In the genomic region with DNA sequence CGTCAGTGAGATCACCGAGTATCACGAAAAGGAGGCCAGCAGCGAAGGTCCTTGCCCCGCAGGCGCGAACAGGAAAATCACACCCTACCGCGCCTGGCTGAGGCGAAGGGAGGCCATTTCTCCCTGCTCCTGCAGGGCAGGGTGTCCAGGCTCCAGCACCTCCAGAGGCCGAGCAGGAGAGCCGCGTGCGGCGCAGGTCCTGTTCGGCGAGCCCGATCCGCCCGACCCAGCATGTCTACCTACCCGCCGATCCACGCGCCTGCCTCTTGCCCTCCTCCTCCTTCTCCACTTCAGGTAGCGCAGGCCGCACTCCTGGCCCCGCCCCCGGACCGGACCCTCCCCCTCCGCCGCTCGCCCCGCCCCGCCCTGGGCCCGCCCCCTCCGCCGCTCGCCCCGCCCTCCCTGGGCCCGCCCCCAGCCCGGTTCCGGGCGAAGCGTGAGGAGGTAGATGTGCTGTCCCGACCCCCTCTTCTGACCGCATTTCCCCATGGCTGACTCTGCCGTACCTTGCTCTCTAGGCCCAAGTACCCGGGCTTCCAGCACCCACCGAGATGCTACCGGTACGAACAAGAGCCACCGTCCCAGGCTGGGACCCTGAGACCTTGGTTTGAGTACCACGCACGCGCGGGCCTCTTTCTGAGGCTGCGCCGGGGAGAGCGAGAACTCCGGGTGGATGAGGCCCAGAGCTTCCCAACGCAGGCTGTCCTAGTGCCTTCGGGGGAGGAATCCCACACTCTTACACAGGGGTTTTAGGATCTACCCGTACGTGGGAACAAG, we compare ENCODE assay signal across 8 mouse cellular contexts. TPM values are rescaled to one million over a fixed set of nuclear protein-coding genes. Genes with fewer than 3 reads are reported as not detected.
A peak's percentile ranks its signal among the peaks of the same experiment; 100 is the strongest.
DNase-seq lines count a peak whose midpoint lies in the region; ATAC-seq and TF ChIP-seq lines count a peak whose summit lies in the region.

TSS of gene Rpap2 (plus strand) at position 73 of the 777 bp plus-strand sequence.
TSS of gene Glmn (minus strand) at position 588 of the 777 bp plus-strand sequence.

- H3K36me3 ChIP-seq in C2C12 (ENCODE audit: control insufficient read depth, insufficient read depth): peaks cover 12% of the 10 kb centered on the region
- peaks cover 5% of the 10 kb centered on the region for H3K36me3 ChIP-seq in erythroblast, embryonic 14.5 days (ENCODE audit: control insufficient read depth)
- H3K36me3 ChIP-seq in heart, embryonic 11.5 days (ENCODE audit: control insufficient read depth, insufficient read depth, low read length): peaks cover 5% of the 10 kb centered on the region
- H3K36me3 ChIP-seq in kidney, embryonic 16.5 days (ENCODE audit: insufficient read depth, low read length): peaks cover 20% of the 10 kb centered on the region
- H3K36me3 ChIP-seq in liver, adult 2 months (ENCODE audit: control insufficient read depth, insufficient read depth, low read length): peaks cover 10% of the 10 kb centered on the region
- H3K36me3 ChIP-seq in myocyte (ENCODE audit: control insufficient read depth, insufficient read depth): peaks cover 5% of the 10 kb centered on the region
- H3K36me3 ChIP-seq in splenic B cell, adult 2 months (ENCODE audit: control insufficient read depth, insufficient read depth, low read length, poor library complexity, severe bottlenecking): peaks cover under 1% of the 10 kb centered on the region

- no peak for TF ChIP-seq CTCF in C2C12 (IDR thresholded peaks at IDR 0.05; ENCODE audit: control insufficient read depth, insufficient read depth, insufficient read length)
- no peak for TF ChIP-seq CTCF in brain, embryonic 14.5 days (IDR thresholded peaks at IDR 0.05; ENCODE audit: borderline replicate concordance, extremely low read depth, insufficient read depth, insufficient read length)
- TF ChIP-seq CTCF in liver, adult 2 months (IDR thresholded peaks at IDR 0.05; ENCODE audit: low read depth, low read length): no peak

- peak; percentile 95 for DNase-seq in brain, embryonic 14.5 days (ENCODE audit: low read depth)
- DNase-seq in liver, adult 2 months (ENCODE audit: extremely low read depth, low read depth, low spot score): peak; percentile 73
- DNase-seq in splenic B cell, adult 2 months (ENCODE audit: low read depth, low spot score): peak; percentile 82

- H3ac ChIP-seq in C2C12 (ENCODE audit: control insufficient read depth, insufficient read length, low read depth) (peak within 1 kb of the TSS; percentile 71), myocyte (ENCODE audit: control insufficient read depth, insufficient read length) (peak within 1 kb of the TSS; percentile 94)

- peak within 1 kb of the TSS; percentile 81 for H3K9ac ChIP-seq in heart, embryonic 11.5 days (ENCODE audit: low read depth, low read length)
- H3K9ac ChIP-seq in kidney, embryonic 16.5 days (replicated peaks; ENCODE audit: low read length): peak within 1 kb of the TSS; percentile 91
- peak within 1 kb of the TSS; percentile 87 for H3K9ac ChIP-seq in liver, adult 2 months (ENCODE audit: low read depth, low read length)

- no peaks in the 10 kb centered on the region for H3K79me3 ChIP-seq in C2C12 (ENCODE audit: low read depth)

- WGBS in heart, embryonic 11.5 days (ENCODE audit: insufficient replicate concordance): under 1% methylated on average over 58 of the region's 64 CpGs
- under 1% methylated on average over 43 of the region's 64 CpGs for WGBS in kidney, embryonic 16.5 days
- under 1% methylated on average over 44 of the region's 64 CpGs for WGBS in liver, adult 2 months

- H3K4me3 ChIP-seq in C2C12 (ENCODE audit: insufficient read depth, poor library complexity, severe bottlenecking) (peak within 1 kb of the TSS; percentile 57), myocyte (peak within 1 kb of the TSS; percentile 87)
- H3K4me3 ChIP-seq in erythroblast, embryonic 14.5 days (replicated peaks): peak within 1 kb of the TSS; percentile 66
- H3K4me3 ChIP-seq in heart, embryonic 11.5 days (ENCODE audit: low read depth, low read length): peak within 1 kb of the TSS; percentile 50
- peak within 1 kb of the TSS; percentile 83 for H3K4me3 ChIP-seq in kidney, embryonic 16.5 days (ENCODE audit: low read length)
- peak within 1 kb of the TSS; percentile 98 for H3K4me3 ChIP-seq in liver, adult 2 months (ENCODE audit: insufficient read depth, low read depth, low read length)

- peak within 1 kb of the TSS; percentile 47 for H3K27ac ChIP-seq in heart, embryonic 11.5 days (ENCODE audit: low read depth, low read length)
- H3K27ac ChIP-seq in kidney, embryonic 16.5 days (ENCODE audit: low read length): peak within 1 kb of the TSS; percentile 91
- peak within 1 kb of the TSS; percentile 87 for H3K27ac ChIP-seq in liver, adult 2 months (replicated peaks; ENCODE audit: insufficient read depth, low read depth, low read length)

- H3K4me1 ChIP-seq in erythroblast, embryonic 14.5 days (ENCODE audit: control insufficient read depth): peaks cover 21% of the 10 kb centered on the region
- no peaks in the 10 kb centered on the region for H3K4me1 ChIP-seq in heart, embryonic 11.5 days (ENCODE audit: control insufficient read depth, insufficient read depth, low read length)
- H3K4me1 ChIP-seq in kidney, embryonic 16.5 days (ENCODE audit: insufficient read depth, low read length): peaks cover 5% of the 10 kb centered on the region; the same call in 1 of the 2 replicates
- H3K4me1 ChIP-seq in liver, adult 2 months (ENCODE audit: control insufficient read depth, insufficient read depth, low read length): no peaks in the 10 kb centered on the region

- H3K79me2 ChIP-seq in C2C12 (ENCODE audit: control insufficient read depth, insufficient read depth): peaks cover 20% of the 10 kb centered on the region
- no peaks in the 10 kb centered on the region for H3K79me2 ChIP-seq in liver, adult 2 months (ENCODE audit: control insufficient read depth, insufficient read depth, low read length)
- H3K79me2 ChIP-seq in myocyte (ENCODE audit: control insufficient read depth, insufficient read depth): no peaks in the 10 kb centered on the region

- ATAC-seq in heart, embryonic 11.5 days (replicated peaks; ENCODE audit: insufficient number of reproducible peaks, low FRiP score, low TSS enrichment): peak; percentile 96
- ATAC-seq in kidney, embryonic 16.5 days (ENCODE audit: low FRiP score, low TSS enrichment): peak; percentile 97

- peak; percentile 56; the same call in 1 of the 2 replicates for TF ChIP-seq POLR2A in brain, embryonic 14.5 days (IDR thresholded peaks at IDR 0.05; ENCODE audit: borderline replicate concordance, extremely low read depth, insufficient read depth, insufficient read length, poor library complexity, severe bottlenecking)
- TF ChIP-seq POLR2A in liver, adult 2 months (IDR thresholded peaks at IDR 0.05; ENCODE audit: extremely low read depth, insufficient read depth, low read length): peak; percentile 58
- peak; percentile 81 for TF ChIP-seq POLR2A in myocyte (IDR thresholded peaks at IDR 0.05; ENCODE audit: insufficient read length, low read depth)

- no peaks in the 10 kb centered on the region for H3K9me3 ChIP-seq in erythroblast, embryonic 14.5 days (ENCODE audit: control insufficient read depth, low read length)
- no peaks in the 10 kb centered on the region for H3K9me3 ChIP-seq in heart, embryonic 11.5 days (replicated peaks; ENCODE audit: control insufficient read depth, low read length)
- H3K9me3 ChIP-seq in kidney, embryonic 16.5 days (ENCODE audit: low read length): no peaks in the 10 kb centered on the region

- H3K4me2 ChIP-seq in heart, embryonic 11.5 days: peak within 1 kb of the TSS; percentile 80
- peak within 1 kb of the TSS; percentile 76 for H3K4me2 ChIP-seq in kidney, embryonic 16.5 days (replicated peaks; ENCODE audit: low read depth, low read length)
- H3K4me2 ChIP-seq in myocyte (ENCODE audit: low read depth): peak within 1 kb of the TSS; percentile 85

- no peaks in the 10 kb centered on the region for H3K27me3 ChIP-seq in C2C12 (ENCODE audit: control insufficient read depth, insufficient read depth, insufficient read length)
- no peaks in the 10 kb centered on the region for H3K27me3 ChIP-seq in erythroblast, embryonic 14.5 days (ENCODE audit: control insufficient read depth)
- no peaks in the 10 kb centered on the region for H3K27me3 ChIP-seq in heart, embryonic 11.5 days (ENCODE audit: control insufficient read depth, insufficient read depth, low read length)
- no peaks in the 10 kb centered on the region for H3K27me3 ChIP-seq in kidney, embryonic 16.5 days (ENCODE audit: insufficient read depth, low read length)
- no peaks in the 10 kb centered on the region for H3K27me3 ChIP-seq in liver, adult 2 months (ENCODE audit: control insufficient read depth, insufficient read depth, low read length)
- no peaks in the 10 kb centered on the region for H3K27me3 ChIP-seq in myocyte (ENCODE audit: control insufficient read depth, insufficient read depth, insufficient read length)
- H3K27me3 ChIP-seq in splenic B cell, adult 2 months (ENCODE audit: control insufficient read depth, insufficient read depth, low read length, poor library complexity, severe bottlenecking): no peaks in the 10 kb centered on the region

TF ChIP-seq in C2C12, 6 proteins besides CTCF, POLR2A, EP300 and RAD21 (continues in another document):
- TF ChIP-seq MYOD1 (IDR thresholded peaks at IDR 0.05; ENCODE audit: control insufficient read depth, insufficient read length, low read depth): no peak
- no peak for TF ChIP-seq USF1 (IDR thresholded peaks at IDR 0.05; ENCODE audit: low read depth)
- TF ChIP-seq CEBPB (IDR thresholded peaks at IDR 0.05; ENCODE audit: low read depth): no peak

TF ChIP-seq in myocyte, 11 proteins besides CTCF, POLR2A, EP300 and RAD21:
- peak; percentile 79 for TF ChIP-seq POLR2AphosphoS2 (IDR thresholded peaks at IDR 0.05; ENCODE audit: insufficient read length, low read depth)
- TF ChIP-seq E2F4 (IDR thresholded peaks at IDR 0.05; ENCODE audit: insufficient read depth): no peak

RNA-seq across cellular contexts. Expression of gene Rpap2, which starts in this region (rescaled TPM):
- polyA plus RNA-seq in C2C12 (2012; fragmentation: generic; extraction: Trizol) (7.2 TPM), myocyte (2012; fragmentation: generic; extraction: Trizol) (9.7 TPM)
- polyA plus RNA-seq in brain, embryonic 14.5 days (2012; rRNA removed): 11.5 and 12.3 TPM in 2 replicates
- 0.03 and 0.10 TPM in 2 replicates for polyA plus RNA-seq in erythroblast, embryonic 14.5 days (2012)
- polyA plus RNA-seq in heart, embryonic 11.5 days (2014; fragmentation: Nextera tagmentation; extraction: Ambion mirVana): 12.8 and 16.6 TPM in 2 replicates
- 17.2 and 18.6 TPM in 2 replicates for polyA plus RNA-seq in kidney, embryonic 16.5 days (2015; fragmentation: Nextera tagmentation; extraction: Ambion mirVana)
- total RNA-seq in liver, adult 2 months (2014; rRNA removed): 9.1 and 11.6 TPM in 2 replicates
- 2.6 and 2.9 TPM in 2 replicates for polyA plus RNA-seq in liver, adult 2 months (2012; rRNA removed)

RNA-seq across cellular contexts. Expression of gene Glmn, which starts in this region (rescaled TPM):
- polyA plus RNA-seq in C2C12 (2012; fragmentation: generic; extraction: Trizol): 3.5 TPM
- polyA plus RNA-seq in brain, embryonic 14.5 days (2012; rRNA removed): 16.0 and 18.3 TPM in 2 replicates
- 0.13 and 0.14 TPM in 2 replicates for polyA plus RNA-seq in erythroblast, embryonic 14.5 days (2012)
- polyA plus RNA-seq in heart, embryonic 11.5 days (2014; fragmentation: Nextera tagmentation; extraction: Ambion mirVana): 27.9 and 29.7 TPM in 2 replicates
- polyA plus RNA-seq in kidney, embryonic 16.5 days (2015; fragmentation: Nextera tagmentation; extraction: Ambion mirVana): 25.7 and 25.8 TPM in 2 replicates
- total RNA-seq in liver, adult 2 months (2014; rRNA removed): 3.8 and 4.0 TPM in 2 replicates
- polyA plus RNA-seq in liver, adult 2 months (2012; rRNA removed): 0.27 and 0.45 TPM in 2 replicates
- polyA plus RNA-seq in myocyte (2012; fragmentation: generic; extraction: Trizol): 2.7 TPM

Comparison
In these comparisons a context has a peak if more than half of its experiments do, and no peak if none do; other contexts are left out.
1. Peak in every context shown above with its lines: DNase-seq, ATAC-seq, H3K4me3 ChIP-seq and H3K27ac ChIP-seq.